Mouse (Mus musculus): Measurements from ENCODE around the gene Qrich2.

DNA sequence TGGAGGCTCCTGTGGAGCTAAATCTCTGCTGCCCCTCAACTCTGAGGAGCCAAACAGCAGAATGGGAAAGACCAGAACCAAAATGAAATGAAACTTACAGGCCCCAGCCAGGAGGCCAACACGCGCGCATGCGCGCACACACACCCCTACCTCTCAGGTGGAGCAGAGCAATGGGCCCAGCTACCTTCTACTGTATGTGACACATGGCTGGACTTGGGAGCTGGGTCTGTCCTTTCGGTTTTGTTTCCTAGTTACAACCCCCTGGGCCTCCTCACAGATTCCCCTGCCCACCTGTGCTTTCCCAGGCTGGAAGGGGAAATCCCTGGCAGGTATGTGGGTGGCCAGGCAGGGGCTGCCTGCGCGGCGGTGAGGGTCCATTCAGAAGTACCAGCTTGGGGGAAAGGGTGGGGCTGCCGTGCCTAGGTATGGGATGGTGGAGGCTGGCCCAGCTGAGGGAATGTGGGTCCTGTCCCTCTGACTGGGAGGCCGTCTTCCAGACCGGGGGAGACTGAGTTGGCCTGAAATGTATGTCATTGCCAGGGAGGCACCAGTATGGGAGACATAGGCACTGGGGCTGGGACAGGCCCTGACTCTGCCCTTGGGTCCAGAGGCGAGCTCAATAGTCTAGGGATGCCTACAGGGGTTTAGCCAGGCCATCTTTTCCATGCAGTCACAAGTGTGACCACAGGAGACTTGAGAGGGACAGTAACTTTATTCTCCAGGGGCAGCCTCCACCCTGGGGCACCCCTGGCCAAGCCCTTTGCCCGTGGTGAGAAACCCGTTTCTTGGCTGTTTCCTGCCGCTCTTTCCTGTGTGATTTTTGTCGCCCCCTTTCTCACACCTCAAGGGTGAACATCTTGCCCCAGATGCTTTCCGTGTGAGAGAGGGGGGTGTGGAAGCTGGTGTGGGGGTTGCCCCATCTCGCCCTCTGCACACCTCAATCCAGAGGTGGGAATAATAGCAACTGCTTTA is 26.5 kb downstream of the Qrich2 start:
- TF ChIP-seq CTCF (IDR thresholded peaks at IDR 0.05; ENCODE audit: extremely low read depth, insufficient read depth, low read length), result no peak
- TF ChIP-seq POLR2A (IDR thresholded peaks at IDR 0.05; ENCODE audit: extremely low read depth, insufficient read depth, low read length), result 0 out of 2 replicates have a peak, but pooled peaks have one; percentile 10

All from cortical plate, adult 2 months (tissue).